Mouse (Mus musculus): ENCODE measurements around the gene Gm13287. TPM values are rescaled to one million over a fixed set of nuclear protein-coding genes. Genes with fewer than 3 reads are reported as not detected.
"Not testable (repeated sequence)": the region's sequence is repeated elsewhere in the genome, so short reads cannot be mapped to it uniquely, and the experiment has no call there.

The Gm13287 gene
- not detected in 2 replicates for polyA plus RNA-seq (2015; fragmentation: Nextera tagmentation; extraction: Ambion mirVana)

DNA sequence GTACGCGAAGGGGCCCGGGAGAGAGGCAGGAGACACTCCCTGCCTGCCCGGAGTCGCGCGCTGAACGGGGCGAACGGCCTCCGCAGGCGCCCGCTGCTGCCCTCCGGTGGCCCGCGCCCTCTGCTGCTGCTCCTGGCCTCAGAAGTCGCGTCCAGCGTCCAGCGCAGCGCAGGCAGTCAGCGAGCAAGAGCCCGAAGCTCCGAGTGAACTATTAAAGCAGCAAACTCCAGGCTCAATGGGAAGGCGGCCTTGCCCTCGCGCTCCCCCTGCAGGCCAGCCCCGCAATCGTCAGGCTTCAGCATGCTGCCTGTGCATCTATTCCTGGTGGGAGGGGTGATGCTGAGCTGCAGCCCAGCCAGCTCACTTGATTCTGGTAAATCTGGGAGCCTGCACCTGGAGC lies at the start of gene Gm13287:
Gene Gm13287, plus strand, starts transcription at position 301 of the 400 bp plus-strand sequence.
- H3K27me3 ChIP-seq = peaks cover 14% of the 10 kb centered on the region; the same call in 1 of the 2 replicates
- 0 out of 2 replicates have a peak within 1 kb of the TSS, but pooled peaks have one; percentile 17 for H3K4me2 ChIP-seq (replicated peaks)
- no CpG with 5 or more reads among the region's 29 CpGs for WGBS
- H3K36me3 ChIP-seq; H3K27ac ChIP-seq; H3K9ac ChIP-seq (replicated peaks); H3K9me3 ChIP-seq; ATAC-seq; H3K4me1 ChIP-seq (replicated peaks); H3K4me3 ChIP-seq (replicated peaks): not testable (repeated sequence)

DNA sequence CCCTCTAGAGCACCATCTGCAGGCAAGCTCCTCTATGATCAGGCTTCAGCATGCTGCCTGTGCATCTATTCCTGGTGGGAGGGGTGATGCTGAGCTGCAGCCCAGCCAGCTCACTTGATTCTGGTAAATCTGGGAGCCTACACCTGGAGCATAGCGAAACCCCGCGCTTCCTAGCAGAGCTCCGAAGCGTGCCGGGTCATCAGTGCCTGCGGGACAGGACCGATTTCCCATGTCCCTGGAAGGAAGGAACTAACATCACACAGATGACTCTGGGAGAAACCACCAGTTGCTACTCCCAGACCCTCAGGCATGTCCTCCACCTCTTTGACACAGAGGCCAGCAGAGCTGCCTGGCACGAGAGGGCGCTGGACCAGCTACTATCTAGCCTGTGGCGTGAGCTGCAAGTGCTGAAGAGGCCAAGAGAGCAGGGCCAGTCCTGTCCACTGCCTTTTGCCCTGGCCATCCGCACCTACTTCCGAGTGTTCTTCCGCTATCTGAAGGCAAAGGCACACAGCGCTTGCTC lies 48.2 kb upstream of the Gm13287 start, which contains the start of gene Gm13271:
Gene Gm13271, plus strand, starts transcription at position 51 of the 523 bp plus-strand sequence.
- not testable (repeated sequence) for H3K27me3 ChIP-seq; H3K4me1 ChIP-seq (replicated peaks); H3K36me3 ChIP-seq; H3K4me3 ChIP-seq (replicated peaks); H3K9me3 ChIP-seq; H3K4me2 ChIP-seq (replicated peaks); ATAC-seq; H3K27ac ChIP-seq; H3K9ac ChIP-seq (replicated peaks)
- 76% methylated on average over 15 of the region's 15 CpGs for WGBS

DNA sequence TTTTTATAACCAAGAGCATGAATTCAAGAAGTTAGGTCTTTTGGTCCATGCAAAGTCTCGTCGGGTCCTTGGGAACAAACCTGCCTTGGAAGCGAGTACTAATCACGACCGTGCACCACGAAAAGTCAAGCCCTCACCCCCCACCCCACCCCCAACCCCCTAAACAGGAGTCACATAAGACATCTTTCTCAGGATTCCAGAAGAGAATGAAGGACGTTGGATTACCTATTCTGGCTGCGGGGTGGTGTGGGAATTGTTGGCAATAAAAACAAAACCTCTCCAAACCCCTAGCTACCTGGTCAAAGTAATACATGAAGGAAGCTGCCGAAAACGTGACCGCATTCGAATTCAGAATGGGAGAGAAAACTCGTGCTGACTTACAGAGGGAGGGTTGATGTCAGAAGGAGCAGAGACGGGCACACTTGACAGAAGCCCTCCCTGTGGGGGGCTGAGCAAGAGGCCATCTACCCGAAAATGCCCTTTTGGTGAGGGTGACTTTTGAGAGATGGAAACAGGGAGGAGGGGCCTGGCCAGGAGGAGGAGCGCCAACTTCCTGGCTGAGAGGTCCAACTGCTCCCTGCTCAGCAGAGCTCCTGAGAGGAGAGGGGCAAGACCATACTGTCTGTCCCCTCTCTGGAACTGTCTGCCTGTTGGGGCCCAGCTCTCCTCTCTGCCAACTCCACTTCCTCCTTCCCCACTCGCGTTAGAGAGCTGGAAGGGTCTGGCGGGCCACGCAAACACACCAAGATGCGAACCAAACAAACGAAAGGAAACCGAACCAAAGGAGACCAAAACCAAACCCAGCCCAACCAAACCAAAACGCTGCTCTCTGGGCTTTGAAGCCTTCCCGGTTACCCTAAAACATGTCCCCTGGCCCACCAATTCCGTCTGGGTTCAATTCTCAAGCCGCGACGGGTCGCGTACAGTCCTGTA lies 46.2 kb upstream of the Gm13287 start:
- Histone ChIP-seq H3K4me3 (replicated peaks) (peak overlapping the region; percentile 40), H3K27ac (peak overlapping the region; percentile 67), H3K9ac (replicated peaks) (peak overlapping the region; percentile 53), H3K4me2 (replicated peaks) (peak overlapping the region; percentile 63)
- WGBS = 11% methylated on average over 29 of the region's 31 CpGs
- ATAC-seq; H3K36me3 ChIP-seq; H3K4me1 ChIP-seq (replicated peaks); H3K9me3 ChIP-seq; H3K27me3 ChIP-seq: not testable (repeated sequence)

DNA sequence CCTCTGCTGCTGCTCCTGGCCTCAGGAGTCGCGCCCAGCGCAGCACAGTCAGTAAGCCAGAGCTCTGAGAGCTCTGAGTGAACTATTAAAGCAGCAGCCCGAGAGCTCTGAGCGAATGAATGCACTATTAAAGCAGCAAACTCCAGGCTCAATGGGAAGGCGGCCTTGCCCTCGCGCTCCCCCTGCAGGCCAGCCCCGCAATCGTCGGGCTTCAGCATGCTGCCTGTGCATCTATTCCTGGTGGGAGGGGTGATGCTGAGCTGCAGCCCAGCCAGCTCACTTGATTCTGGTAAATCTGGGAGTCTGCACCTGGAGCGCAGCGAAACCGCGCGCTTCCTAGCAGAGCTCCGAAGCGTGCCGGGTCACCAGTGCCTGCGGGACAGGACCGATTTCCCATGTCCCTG lies 45.4 kb upstream of the Gm13287 start:
- not testable (repeated sequence) for H3K4me1 ChIP-seq (replicated peaks); H3K36me3 ChIP-seq; H3K27me3 ChIP-seq; H3K9me3 ChIP-seq
- WGBS = under 1% methylated on average over 21 of the region's 21 CpGs
- peak overlapping the region; percentile 53 for H3K9ac ChIP-seq (replicated peaks)
- H3K4me3 ChIP-seq (replicated peaks) = peak overlapping the region; percentile 40
- ATAC-seq = peak; percentile 100
- H3K27ac ChIP-seq = peak overlapping the region; percentile 67
- H3K4me2 ChIP-seq (replicated peaks) = peak overlapping the region; percentile 63

DNA sequence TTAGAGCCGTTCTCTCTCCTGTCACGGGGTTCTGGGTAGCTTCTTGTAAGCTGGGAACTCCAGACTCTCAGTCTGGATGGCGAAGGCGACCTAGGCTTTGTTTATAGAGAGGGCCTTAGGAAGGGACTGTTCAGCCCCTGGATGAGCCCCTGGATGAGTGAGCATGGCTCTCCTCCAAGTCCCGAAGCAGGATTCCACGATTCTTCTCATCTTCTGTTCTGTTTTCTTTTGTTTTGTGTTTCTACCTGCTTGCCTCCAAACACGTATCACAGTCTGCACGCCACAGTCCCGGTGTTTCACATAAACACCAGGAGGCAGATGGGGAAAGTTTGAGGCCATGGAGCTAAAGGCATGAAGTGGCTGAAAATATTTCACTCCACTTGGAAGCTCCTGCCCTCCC lies 44.3 kb upstream of the Gm13287 start:
- not testable (repeated sequence) for H3K27me3 ChIP-seq; ATAC-seq; H3K9ac ChIP-seq (replicated peaks); H3K4me3 ChIP-seq (replicated peaks); H3K36me3 ChIP-seq; H3K4me1 ChIP-seq (replicated peaks); H3K4me2 ChIP-seq (replicated peaks); H3K27ac ChIP-seq; H3K9me3 ChIP-seq
- 90% methylated on average over 9 of the region's 9 CpGs for WGBS

DNA sequence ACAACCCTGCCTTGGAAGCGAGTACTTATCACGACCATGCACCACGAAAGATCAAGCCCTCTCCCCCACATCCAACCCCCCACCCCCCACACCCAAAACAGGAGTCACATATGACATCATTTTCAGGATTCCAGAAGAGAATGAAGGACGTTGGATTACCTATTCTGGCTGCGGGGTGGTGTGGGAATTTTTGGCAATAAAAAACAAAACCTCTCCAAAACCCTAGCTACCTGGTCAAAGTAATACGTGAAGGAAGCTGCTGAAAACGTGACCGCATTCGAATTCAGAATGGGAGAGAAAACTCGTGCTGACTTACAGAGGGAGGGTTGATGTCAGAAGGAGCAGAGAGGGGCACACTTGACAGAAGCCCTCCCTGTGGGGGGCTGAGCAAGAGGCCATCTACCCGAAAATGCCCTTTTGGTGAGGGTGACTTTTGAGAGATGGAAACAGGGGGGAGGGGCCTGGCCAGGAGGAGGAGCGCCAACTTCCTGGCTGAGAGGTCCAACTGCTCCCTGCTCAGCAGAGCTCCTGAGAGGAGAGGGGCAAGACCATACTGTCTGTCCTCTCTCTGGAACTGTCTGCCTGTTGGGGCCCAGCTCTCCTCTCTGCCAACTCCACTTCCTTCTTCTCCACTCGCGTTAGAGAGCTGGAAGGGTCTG lies 43.3 kb upstream of the Gm13287 start, which contains the start of gene Gm13283:
Gene Gm13283, plus strand, starts transcription at position 510 of the 659 bp plus-strand sequence.
- not testable (repeated sequence) for H3K36me3 ChIP-seq; H3K9me3 ChIP-seq; ATAC-seq; H3K27ac ChIP-seq; H3K9ac ChIP-seq (replicated peaks); H3K27me3 ChIP-seq; H3K4me1 ChIP-seq (replicated peaks)
- Histone ChIP-seq H3K4me2 (replicated peaks) (peak within 1 kb of the TSS; percentile 60), H3K4me3 (replicated peaks) (peak within 1 kb of the TSS; percentile 32)
- 23% methylated on average over 7 of the region's 14 CpGs for WGBS

DNA sequence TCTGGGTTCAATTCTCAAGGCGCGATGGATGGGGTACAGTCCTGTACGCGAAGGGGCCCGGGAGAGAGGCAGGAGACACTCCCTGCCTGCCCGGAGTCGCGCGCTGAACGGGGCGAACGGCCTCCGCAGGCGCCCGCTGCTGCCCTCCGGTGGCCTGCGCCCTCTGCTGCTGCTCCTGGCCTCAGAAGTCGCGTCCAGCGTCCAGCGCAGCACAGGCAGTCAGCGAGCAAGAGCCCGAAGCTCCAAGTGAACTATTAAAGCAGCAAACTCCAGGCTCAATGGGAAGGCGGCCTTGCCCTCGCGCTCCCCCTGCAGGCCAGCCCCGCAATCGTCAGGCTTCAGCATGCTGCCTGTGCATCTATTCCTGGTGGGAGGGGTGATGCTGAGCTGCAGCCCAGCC lies 42.6 kb upstream of the Gm13287 start:
- H3K27ac ChIP-seq; H3K27me3 ChIP-seq; H3K4me1 ChIP-seq (replicated peaks); H3K9me3 ChIP-seq; ATAC-seq; H3K9ac ChIP-seq (replicated peaks); H3K36me3 ChIP-seq: not testable (repeated sequence)
- Histone ChIP-seq H3K4me3 (replicated peaks) (peak overlapping the region; percentile 32), H3K4me2 (replicated peaks) (peak overlapping the region; percentile 60)
- 0% methylated on average over 17 of the region's 28 CpGs for WGBS

DNA sequence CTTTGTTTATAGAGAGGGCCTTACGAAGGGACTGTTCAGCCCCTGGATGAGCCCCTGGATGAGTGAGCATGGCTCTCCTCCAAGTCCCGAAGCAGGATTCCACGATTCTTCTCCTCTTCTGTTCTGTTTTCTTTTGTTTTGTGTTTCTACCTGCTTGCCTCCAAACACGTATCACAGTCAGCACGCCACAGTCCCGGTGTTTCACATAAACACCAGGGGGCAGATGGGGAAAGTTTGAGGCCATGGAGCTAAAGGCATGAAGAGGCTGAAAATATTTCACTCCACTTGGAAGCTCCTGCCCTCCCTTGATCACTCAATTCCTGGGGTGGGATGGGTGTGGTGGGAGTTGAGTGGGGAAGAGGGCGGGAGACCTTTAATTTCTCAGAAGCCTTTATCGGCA lies 41.3 kb upstream of the Gm13287 start:
- not testable (repeated sequence) for H3K4me1 ChIP-seq (replicated peaks); H3K4me3 ChIP-seq (replicated peaks); H3K27ac ChIP-seq; H3K4me2 ChIP-seq (replicated peaks); H3K36me3 ChIP-seq; ATAC-seq; H3K27me3 ChIP-seq; H3K9me3 ChIP-seq; H3K9ac ChIP-seq (replicated peaks)
- 73% methylated on average over 6 of the region's 8 CpGs for WGBS

DNA sequence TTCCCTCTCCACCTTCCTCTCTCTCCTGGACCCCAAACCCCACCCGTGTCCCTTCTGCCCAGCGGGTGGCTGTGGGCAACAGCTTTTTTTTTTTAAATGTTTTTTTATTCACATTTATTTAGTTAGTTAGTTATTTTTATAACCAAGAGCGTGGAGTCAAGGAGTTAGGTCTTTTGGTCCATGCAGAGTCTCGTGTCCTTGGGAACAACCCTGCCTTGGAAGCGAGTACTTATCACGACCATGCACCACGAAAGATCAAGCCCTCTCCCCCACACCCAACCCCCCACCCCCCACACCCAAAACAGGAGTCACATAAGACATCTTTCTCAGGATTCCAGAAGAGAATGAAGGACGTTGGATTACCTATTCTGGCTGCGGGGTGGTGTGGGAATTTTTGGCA lies 40.7 kb upstream of the Gm13287 start:
- H3K4me2 ChIP-seq (replicated peaks); ATAC-seq; H3K9ac ChIP-seq (replicated peaks); H3K27ac ChIP-seq; H3K27me3 ChIP-seq; H3K4me1 ChIP-seq (replicated peaks); H3K9me3 ChIP-seq; H3K36me3 ChIP-seq; H3K4me3 ChIP-seq (replicated peaks): not testable (repeated sequence)
- 56% methylated on average over 9 of the region's 9 CpGs for WGBS

DNA sequence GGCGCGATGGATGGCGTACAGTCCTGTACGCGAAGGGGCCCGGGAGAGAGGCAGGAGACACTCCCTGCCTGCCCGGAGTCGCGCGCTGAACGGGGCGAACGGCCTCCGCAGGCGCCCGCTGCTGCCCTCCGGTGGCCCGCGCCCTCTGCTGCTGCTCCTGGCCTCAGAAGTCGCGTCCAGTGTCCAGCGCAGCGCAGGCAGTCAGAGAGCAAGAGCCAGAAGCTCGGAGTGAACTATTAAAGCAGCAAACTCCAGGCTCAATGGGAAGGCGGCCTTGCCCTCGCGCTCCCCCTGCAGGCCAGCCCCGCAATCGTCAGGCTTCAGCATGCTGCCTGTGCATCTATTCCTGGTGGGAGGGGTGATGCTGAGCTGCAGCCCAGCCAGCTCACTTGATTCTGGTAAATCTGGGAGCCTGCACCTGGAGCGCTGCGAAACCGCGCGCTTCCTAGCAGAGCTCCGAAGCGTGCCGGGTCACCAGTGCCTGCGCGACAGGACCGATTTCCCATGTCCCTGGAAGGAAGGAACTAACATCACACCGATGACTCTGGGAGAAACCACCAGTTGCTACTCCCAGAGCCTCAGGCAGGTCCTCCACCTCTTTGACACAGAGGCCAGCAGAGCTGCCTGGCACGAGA lies 39.6 kb upstream of the Gm13287 start:
- peak overlapping the region; percentile 36 for H3K4me3 ChIP-seq (replicated peaks)
- H3K27me3 ChIP-seq = not testable (repeated sequence)

DNA sequence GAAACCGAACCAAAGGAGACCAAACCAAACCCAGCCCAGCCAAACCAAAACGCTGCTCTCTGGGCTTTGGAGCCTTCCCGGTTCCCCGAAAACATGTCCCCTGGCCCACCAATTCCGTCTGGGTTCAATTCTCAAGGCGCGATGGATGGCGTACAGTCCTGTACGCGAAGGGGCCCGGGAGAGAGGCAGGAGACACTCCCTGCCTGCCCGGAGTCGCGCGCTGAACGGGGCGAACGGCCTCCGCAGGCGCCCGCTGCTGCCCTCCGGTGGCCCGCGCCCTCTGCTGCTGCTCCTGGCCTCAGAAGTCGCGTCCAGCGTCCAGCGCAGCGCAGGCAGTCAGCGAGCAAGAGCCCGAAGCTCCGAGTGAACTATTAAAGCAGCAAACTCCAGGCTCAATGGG lies 29.5 kb upstream of the Gm13287 start, which contains the start of gene Gm13290:
Gene Gm13290, plus strand, starts transcription at position 301 of the 400 bp plus-strand sequence.
- WGBS = no CpG with 5 or more reads among the region's 32 CpGs
- H3K4me3 ChIP-seq (replicated peaks) = not testable (repeated sequence)

More for the DNA sequence above, 39.6 kb upstream of the Gm13287 start:
- not testable (repeated sequence) for H3K9me3 ChIP-seq; H3K4me1 ChIP-seq (replicated peaks); ATAC-seq; H3K27ac ChIP-seq; H3K36me3 ChIP-seq; H3K9ac ChIP-seq (replicated peaks)
- peak overlapping the region; percentile 59 for H3K4me2 ChIP-seq (replicated peaks)
- 4% methylated on average over 29 of the region's 42 CpGs for WGBS

More for the DNA sequence above, 29.5 kb upstream of the Gm13287 start, which contains the start of gene Gm13290:
- not testable (repeated sequence) for H3K4me1 ChIP-seq (replicated peaks); H3K27me3 ChIP-seq; H3K27ac ChIP-seq; H3K9ac ChIP-seq (replicated peaks); H3K4me2 ChIP-seq (replicated peaks); H3K36me3 ChIP-seq; ATAC-seq; H3K9me3 ChIP-seq

All from midbrain, embryonic 13.5 days (tissue).